Mouse (Mus musculus): ENCODE results near the gene Cyp2b10.
A peak's percentile ranks its signal among the peaks of the same experiment; 100 is the strongest.
"Not testable (repeated sequence)": the region's sequence is repeated elsewhere in the genome, so short reads cannot be mapped to it uniquely, and the experiment has no call there.

Gene Cyp2b10

GRCm38 (mm10) chr7:25897411-25897810, at the start of gene Cyp2b10:
TSS of gene Cyp2b10 (plus strand) at chr7:25897620.
- no peak for DNase-seq (ENCODE audit: low spot score in 2 of 2)

DNA sequence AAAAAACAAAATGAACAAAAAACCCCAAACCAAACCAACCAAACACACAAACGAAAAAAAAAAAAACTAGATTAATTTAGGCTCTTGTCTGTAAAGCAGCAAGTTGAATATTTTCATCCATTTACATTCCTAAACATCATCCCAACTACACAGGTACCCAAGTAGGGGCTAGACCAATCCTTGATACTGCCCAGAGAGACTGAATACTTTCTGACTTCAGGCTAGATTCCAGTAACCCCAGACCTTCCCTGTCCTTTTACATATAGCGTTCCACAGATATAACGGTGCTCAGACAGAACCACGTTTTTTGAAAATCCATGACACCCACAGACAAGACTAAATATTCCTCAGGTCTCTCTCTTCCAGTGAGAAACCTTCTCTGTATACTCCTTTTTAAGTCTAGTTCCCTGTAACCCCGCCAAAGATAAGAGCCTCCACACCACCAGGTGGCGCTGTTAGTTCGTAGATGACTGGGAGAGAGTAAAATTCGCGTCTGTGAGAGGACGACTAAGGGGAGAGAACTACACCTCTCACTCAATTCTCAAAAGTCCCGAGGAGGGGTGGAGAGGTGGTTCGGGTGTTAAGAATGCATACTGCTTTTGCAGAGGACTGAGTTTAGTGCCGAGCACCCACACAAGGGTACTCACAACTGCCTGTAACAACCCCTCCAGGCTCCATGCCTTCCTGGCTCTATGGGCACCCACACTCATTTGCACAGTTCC, 49.5 kb upstream of the Cyp2b10 start:
- peak; percentile 68 to 88 for DNase-seq (ENCODE audit: low spot score in 2 of 2)

DNA sequence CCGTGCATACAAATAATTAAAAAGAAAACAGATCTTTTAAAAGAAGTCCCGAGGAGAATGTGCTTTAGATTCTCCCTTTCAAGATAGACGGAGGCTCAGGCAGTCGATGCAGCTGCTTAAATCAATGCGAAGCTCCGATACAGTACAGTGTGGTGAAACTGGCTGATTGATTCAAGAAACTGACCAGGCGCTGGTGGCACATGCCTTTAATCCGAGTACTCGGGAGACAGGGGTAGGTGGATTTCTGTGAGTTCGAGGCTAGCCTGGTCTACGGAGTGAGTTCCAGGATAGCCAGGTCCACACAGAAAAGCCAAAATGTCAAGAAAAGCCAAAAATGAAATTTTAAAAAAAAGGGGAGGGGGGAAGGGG, 49.0 kb upstream of the Cyp2b10 start:
- no peak for DNase-seq (ENCODE audit: low spot score in 2 of 2)

- DNase-seq (ENCODE audit: low spot score in 2 of 2) = peak; percentile 39 to 75
Observed at GRCm38 (mm10) chr7:25855082-25855481, 42.3 kb upstream of the Cyp2b10 start.

GRCm38 (mm10) chr7:25859962-25860870, 37.2 kb upstream of the Cyp2b10 start:
- no peak for DNase-seq (ENCODE audit: low spot score in 2 of 2)

- no peak for DNase-seq (ENCODE audit: low spot score in 2 of 2)
Observed at GRCm38 (mm10) chr7:25862365-25862764, 35.1 kb upstream of the Cyp2b10 start.

GRCm38 (mm10) chr7:25863756-25864155, 33.7 kb upstream of the Cyp2b10 start:
- no peak for DNase-seq (ENCODE audit: low spot score in 2 of 2)

DNA sequence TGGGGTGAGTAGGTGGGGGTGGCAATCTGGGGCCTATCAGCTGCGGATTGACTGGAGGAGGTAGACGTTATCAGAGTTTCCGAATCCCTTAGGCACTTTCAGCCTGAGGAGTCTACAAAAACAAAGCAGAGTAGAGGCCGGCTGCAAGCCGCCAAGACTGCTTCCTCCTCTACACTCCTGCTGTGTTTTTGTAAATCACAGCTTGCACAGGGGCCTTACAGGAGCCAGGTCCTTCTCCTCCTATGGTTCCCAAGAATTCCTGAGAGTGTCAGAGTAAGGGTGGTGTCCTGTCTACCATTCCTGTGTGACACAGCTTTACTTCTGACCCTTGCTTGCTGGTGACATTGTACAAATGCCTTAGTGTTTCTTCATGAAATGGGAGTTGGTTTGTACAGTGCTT, 32.6 kb upstream of the Cyp2b10 start:
- no peak for DNase-seq (ENCODE audit: low spot score in 2 of 2)

DNA sequence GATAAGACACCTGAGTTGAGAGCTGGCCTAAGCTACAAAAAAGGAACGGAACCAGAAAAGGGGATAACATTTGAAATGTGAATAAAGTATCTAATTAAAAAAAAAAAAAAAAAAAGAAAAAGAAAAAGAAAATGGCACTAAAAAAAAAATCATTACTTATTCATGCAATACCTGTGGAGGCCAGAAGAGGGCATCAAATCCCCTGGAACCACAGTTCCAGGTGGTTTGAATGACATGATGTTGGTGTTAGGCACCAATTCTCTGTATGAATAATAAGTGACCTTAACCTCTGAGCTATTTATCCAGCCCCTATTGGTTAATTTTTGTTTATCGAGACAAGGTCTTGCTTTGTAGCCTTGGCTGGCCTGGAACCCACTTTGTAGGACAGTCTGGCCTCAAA, 27.6 kb upstream of the Cyp2b10 start:
- DNase-seq (ENCODE audit: low spot score in 2 of 2) = no peak

DNA sequence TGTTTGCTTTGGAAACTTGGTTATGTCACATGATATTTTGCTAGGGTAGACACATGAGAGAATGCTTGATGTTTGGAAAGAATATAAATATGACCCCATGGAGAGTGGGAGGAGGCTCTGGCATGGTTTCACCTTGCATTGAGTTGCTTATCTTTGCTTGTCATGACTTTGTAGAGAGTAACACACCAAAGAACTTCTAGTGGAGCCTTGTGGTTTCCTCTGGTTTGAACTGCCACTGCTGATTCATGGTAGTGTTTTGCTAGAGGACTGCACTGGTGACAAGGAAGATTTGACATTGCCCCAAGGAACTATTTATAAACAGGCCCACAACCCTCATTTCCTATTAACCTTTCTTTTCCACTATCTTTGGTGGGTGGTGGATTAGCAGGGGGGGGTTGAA, 24.8 kb upstream of the Cyp2b10 start:
- no peak for DNase-seq (ENCODE audit: low spot score in 2 of 2)

- no peak for DNase-seq (ENCODE audit: low spot score in 2 of 2)
Observed at GRCm38 (mm10) chr7:25878735-25879134, 18.7 kb upstream of the Cyp2b10 start.

DNA sequence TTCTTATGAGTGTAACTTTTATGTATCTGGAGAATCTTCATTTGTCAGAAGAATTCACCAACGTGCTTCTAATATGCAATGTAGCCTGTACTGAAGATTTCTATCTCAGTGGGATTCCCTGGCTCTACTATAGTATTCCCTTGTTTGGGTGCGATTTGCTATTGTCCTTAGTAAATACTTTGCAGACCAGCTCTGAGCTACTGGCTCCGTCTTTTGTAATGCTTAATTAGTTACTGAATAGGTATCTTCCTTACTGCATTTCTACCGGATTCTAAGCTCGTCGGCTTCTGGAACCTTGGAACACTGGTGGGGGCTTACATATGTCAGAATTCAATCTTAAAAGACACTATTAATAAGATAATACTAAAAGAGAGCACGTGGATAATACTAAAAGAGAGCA, 16.7 kb upstream of the Cyp2b10 start:
- not testable (repeated sequence) for DNase-seq (ENCODE audit: low spot score in 2 of 2)

- no peak for DNase-seq (ENCODE audit: low spot score in 2 of 2)
Observed at GRCm38 (mm10) chr7:25884272-25884671, 13.1 kb upstream of the Cyp2b10 start.

GRCm38 (mm10) chr7:25887758-25888157, 9.7 kb upstream of the Cyp2b10 start:
- DNase-seq (ENCODE audit: low spot score in 2 of 2) = no peak

DNA sequence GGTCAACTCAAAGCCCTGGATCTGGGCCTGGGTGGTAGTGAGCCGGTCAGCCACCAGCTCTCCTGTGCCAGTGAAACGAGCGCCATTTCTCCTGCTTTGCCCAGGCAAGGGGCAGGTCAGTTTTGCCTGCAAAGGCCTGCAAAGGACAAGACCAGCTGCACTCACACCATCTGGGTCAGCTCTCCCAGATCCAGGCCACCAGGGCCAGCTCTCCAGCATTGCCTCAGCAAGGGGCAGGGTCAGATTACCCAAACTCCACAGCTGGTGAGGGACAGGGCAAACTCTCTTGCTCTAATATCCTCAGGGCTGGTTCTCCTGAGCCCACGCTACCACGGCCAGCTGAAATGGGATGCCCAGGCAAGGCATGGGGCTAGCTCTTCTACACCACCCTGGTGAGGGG, 4.3 kb upstream of the Cyp2b10 start:
- DNase-seq (ENCODE audit: low spot score in 2 of 2) = no peak

DNA sequence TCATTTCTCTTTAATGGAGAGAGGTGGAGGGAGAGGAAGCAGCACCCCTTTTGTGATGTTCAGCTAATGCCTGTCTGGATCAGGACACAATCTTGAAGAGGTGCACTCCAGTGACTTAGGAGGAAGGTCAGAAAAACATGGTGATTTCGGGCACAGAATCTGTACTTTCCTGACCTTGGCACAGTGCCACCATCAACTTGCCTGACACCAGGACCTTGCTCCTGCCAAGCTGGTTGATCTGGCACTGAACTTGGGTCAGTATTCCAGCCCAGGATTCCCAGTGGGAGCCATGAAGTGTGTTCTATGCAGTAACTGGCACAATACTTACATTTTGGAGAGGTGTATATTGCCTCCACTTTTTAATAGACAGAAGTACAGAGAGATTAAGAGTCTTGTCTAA, 2.3 kb upstream of the Cyp2b10 start:
- no peak for DNase-seq (ENCODE audit: low spot score in 2 of 2)

GRCm38 (mm10) chr7:25898064-25898463, 644 bp downstream of the Cyp2b10 start:
- no peak for DNase-seq (ENCODE audit: low spot score in 2 of 2)

- no peak for DNase-seq (ENCODE audit: low spot score in 2 of 2)
Observed at GRCm38 (mm10) chr7:25902061-25902690, 4.8 kb downstream of the Cyp2b10 start.

- no peak for DNase-seq (ENCODE audit: low spot score in 2 of 2)
Observed at GRCm38 (mm10) chr7:25903156-25903555, 5.7 kb downstream of the Cyp2b10 start.

GRCm38 (mm10) chr7:25904066-25904465, 6.6 kb downstream of the Cyp2b10 start:
- DNase-seq (ENCODE audit: low spot score in 2 of 2) = peak in 1 of 2 experiments; percentile 17

DNA sequence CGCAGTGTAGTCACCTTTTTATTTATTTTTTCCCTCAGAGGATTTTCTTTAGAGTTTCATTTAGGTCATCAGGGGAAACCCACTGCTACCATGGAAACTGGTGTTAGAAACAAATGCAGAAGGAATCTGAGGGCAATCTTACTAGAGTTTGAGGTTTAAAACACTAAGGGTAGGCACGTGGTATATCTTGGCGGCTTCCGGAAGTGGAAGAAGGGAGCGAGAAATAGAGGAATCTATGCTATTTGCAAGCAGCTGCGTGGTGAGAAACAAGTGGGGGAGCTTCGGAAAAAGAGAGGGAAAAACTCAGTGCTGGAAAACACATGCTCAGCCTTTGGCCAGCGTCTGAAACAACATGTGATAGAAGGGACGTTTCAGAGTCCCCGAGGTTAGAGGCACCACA, 7.1 kb downstream of the Cyp2b10 start:
- DNase-seq (ENCODE audit: low spot score in 2 of 2) = no peak

- DNase-seq (ENCODE audit: low spot score in 2 of 2) = no peak
Observed at GRCm38 (mm10) chr7:25907380-25907779, 10.0 kb downstream of the Cyp2b10 start.

DNA sequence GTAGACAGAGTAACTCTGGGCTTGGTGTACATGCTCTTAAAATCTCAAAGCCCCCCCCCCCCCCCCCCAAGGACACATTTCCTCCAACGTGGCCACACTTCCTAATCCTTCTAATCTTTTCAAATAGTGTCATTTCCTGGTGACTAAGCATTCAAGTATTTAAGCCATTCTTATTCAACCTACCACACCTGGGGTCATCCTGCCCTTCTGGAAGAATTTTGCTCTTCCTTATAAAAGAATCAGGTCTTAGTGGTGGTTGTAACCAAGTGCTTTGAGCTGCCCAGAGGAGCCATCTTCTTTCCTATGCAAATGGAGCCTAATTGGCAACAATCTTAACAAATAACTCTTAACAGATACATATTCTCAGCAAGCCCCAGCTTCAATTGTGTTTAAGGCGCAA, 12.6 kb downstream of the Cyp2b10 start:
- no peak for DNase-seq (ENCODE audit: low spot score in 2 of 2)
